Mouse (Mus musculus): Measurements from ENCODE around the gene Nppb.

The Nppb gene

GRCm38 (mm10) chr4:147976237-147976636 lies 9.4 kb upstream of the Nppb start:
- in situ Hi-C loops (cut with MboI) = no loop called here

GRCm38 (mm10) chr4:147977726-147978125 lies 7.9 kb upstream of the Nppb start:
- in situ Hi-C loops (cut with MboI) = no loop called here

DNA sequence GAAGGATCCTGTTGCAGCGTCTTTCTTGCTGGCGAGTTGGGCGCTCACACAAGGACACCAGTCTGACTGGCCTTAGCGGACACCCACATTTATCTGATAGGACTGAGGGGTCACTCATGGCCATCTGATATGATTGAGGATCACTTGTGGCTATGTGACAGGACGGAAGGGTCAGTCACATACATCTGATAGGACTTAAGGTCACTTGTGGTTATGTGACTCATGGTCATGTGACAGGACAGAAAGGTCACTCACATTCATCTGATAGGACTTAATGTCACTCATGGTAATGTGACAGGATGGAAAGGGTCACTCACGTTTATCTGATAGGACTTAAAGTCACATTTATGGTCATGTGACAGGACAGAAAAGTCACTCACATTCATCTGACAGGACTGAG lies 7.2 kb upstream of the Nppb start:
- in situ Hi-C loops (cut with MboI) = no loop called here

DNA sequence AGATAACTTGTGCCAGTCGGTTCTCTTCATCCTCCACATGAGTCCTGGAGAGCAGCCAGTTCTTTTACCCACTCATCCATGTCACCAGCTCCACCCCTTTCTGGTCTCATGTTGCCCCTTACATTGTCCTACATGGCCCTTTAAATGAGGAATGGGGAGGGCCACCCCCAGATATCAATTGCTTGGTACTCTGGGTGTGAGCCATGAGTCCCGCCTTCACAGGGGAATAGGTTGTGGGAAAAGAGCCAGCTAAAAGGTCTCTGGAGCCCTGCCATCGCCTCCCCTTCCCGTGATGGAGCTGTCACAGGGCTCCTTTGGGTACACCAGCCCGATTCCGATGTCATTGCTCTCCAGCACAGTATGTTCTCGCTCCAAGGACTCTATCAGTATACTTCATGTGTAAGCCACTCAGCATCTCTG lies 6.1 kb upstream of the Nppb start:
- in situ Hi-C loops (cut with MboI) = no loop called here

- in situ Hi-C loops (cut with MboI) = no loop called here
Observed at GRCm38 (mm10) chr4:147993571-147994095, 8.0 kb downstream of the Nppb start.

- in situ Hi-C loops (cut with MboI) = no loop called here
Observed at GRCm38 (mm10) chr4:147995311-147995710, 9.7 kb downstream of the Nppb start.

- in situ Hi-C loops (cut with MboI) = no loop called here
Observed at GRCm38 (mm10) chr4:148000202-148000772, 14.7 kb downstream of the Nppb start, which contains the start of gene Nppa. Nppa (plus strand) TSS chr4:148000722.

DNA sequence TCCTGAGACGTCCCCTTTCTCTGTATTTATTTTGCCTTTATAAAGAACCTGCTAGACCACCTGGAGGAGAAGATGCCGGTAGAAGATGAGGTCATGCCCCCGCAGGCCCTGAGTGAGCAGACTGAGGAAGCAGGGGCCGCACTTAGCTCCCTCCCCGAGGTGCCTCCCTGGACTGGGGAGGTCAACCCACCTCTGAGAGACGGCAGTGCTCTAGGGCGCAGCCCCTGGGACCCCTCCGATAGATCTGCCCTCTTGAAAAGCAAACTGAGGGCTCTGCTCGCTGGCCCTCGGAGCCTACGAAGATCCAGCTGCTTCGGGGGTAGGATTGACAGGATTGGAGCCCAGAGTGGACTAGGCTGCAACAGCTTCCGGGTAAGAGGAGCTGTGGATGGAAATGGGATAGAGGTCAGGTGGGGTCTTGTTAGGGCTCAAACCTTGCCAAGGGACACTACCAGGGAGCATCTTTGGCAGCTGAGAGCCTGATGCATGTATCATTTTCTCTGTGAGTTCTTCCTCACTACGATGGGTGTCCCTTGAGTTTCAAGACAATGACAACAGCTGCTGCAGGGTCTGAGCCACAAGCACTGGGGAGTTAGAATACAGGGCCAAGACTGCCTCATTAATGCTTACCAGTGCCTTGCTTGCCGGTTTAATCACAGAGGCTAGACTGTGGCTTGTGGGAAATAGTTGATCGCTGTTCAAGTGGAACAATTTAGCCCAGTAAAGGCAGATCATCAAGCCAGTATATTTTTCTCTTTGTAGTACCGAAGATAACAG lies 15.6 kb downstream of the Nppb start:
- in situ Hi-C loops (cut with MboI) = no loop called here

GRCm38 (mm10) chr4:148001866-148002265 lies 16.3 kb downstream of the Nppb start:
- in situ Hi-C loops (cut with MboI) = no loop called here

DNA sequence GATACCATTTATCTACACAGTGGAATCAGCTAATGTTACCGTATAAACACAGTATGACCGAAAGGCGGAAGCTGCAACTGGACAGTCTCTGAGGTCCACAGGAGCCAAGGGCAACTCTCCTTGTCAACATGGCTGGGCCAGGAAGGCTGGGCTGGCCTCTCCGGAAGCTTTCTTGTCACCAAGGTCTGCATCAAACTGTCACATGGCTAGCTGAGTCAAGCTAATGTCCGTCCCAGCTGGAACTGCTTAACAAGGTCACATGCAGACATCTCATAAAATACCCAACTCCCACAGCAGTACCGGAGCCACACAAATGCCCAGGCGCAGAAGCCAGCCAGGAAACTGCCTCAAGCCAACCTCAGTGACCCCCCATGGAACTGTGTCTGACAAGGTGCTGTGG lies 18.8 kb downstream of the Nppb start:
- in situ Hi-C loops (cut with MboI) = no loop called here

DNA sequence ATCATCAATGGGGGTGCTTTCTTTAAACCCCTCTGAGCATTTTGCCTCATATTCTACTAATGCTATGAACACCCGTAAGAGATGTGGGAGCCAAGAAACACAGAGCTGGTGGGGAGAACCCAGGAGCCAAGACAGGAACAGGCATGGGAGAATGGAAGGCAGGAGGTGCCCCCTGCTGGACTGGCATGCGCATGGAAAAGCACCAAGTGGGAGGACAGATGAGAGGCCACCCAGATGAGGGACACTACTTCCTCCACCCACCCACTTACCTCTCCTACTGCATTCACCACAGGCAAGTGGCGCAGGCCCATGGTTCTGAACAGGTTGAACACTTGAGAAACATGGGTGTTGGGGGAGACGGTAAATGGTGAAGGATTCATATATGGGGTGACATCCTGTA lies 22.8 kb downstream of the Nppb start:
- in situ Hi-C loops (cut with MboI) = no loop called here

DNA sequence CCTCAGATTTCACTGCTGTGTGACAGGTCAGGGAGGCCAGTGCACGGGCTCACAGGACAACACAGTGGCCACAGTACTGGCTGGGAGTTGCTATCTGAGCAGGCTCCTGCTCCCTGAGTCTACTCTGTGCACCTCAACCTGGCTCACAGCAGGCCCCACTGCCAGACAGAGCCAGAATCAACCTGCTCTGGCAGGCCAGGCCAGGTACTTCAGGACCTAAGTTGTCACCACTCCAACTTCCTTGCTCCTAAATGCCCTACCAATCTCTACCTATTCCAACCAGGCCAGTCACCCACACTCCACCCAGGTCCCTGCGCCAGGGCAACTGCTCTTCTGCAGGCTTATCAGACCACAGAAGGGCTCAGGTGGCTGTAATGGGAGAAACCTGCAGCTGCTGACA lies 24.1 kb downstream of the Nppb start:
- in situ Hi-C loops (cut with MboI) = no loop called here

GRCm38 (mm10) chr4:148011332-148011731 lies 25.7 kb downstream of the Nppb start:
- in situ Hi-C loops (cut with MboI) = no loop called here

DNA sequence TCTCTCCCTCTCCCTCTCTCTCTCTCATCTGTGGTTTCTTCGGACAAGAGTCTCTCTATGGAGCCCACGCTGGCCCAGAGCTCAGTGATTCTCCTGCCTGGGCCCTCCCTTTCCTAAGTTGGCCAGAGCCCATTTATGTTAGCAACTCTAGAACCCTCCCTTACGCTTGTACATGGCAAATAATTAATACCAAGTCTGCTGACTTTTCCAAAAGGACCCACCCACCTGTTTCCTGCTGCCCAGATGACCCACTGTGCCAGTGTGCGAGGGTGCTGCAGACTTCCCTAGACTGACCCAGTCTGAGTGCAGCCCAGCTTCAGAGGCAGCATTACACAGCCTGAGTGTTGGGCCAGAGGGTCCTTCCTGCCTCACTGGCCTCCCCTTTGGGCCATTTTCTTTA lies 26.6 kb downstream of the Nppb start:
- in situ Hi-C loops (cut with MboI) = no loop called here

- in situ Hi-C loops (cut with MboI) = no loop called here
Observed at GRCm38 (mm10) chr4:148015418-148015817, 29.8 kb downstream of the Nppb start.

GRCm38 (mm10) chr4:148016981-148017380 lies 31.4 kb downstream of the Nppb start:
- in situ Hi-C loops (cut with MboI) = no loop called here

DNA sequence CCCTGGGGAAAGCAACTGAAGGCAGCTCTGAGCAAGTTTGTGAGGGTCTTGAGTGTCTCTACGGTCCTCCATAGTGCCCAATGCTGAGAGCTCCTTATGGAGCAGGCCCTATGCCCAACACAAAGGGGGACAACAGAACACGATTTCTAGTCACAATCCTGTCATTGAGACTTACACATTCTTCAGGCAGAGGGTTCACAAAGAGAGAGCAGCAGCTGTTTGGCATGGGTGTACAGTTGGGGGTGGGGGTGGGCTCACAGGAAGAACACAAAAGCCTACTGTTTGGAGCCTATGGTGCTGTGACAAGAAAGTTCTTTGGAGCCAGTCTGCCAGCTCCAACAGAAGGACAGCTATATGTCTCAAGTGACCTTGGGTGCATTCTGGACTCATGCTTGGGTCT lies 32.8 kb downstream of the Nppb start:
- in situ Hi-C loops (cut with MboI) = no loop called here

- in situ Hi-C loops (cut with MboI) = no loop called here
Observed at GRCm38 (mm10) chr4:148024003-148024402, 38.4 kb downstream of the Nppb start.

DNA sequence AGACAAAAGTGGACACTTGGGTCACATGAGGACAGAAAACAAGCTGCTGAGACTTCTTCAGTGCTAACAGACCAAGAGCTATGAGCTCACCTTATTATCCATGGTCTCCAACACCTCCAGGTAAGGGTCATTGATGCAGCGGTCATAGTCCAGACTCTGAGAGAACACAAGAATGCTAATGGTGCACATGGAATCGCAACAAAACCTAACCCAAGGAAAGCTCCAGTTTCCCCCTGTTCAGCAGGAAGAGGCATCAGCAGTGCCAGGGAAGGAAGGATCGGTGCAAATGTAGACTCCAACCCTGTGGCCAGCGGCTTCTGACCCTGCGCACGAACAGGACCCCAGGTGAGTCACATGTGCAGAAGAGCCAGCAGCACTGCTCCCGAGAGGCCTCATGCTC lies 43.7 kb downstream of the Nppb start:
- in situ Hi-C loops (cut with MboI) = no loop called here

- in situ Hi-C loops (cut with MboI) = no loop called here
Observed at GRCm38 (mm10) chr4:148030506-148030905, 44.9 kb downstream of the Nppb start.

- in situ Hi-C loops (cut with MboI) = no loop called here
Observed at GRCm38 (mm10) chr4:148033858-148034410, 48.3 kb downstream of the Nppb start.

GRCm38 (mm10) chr4:148035440-148035839 lies 49.9 kb downstream of the Nppb start:
- in situ Hi-C loops (cut with MboI) = no loop called here
